Mouse (Mus musculus): Measurements from ENCODE around the gene Plekhg6.

DNA sequence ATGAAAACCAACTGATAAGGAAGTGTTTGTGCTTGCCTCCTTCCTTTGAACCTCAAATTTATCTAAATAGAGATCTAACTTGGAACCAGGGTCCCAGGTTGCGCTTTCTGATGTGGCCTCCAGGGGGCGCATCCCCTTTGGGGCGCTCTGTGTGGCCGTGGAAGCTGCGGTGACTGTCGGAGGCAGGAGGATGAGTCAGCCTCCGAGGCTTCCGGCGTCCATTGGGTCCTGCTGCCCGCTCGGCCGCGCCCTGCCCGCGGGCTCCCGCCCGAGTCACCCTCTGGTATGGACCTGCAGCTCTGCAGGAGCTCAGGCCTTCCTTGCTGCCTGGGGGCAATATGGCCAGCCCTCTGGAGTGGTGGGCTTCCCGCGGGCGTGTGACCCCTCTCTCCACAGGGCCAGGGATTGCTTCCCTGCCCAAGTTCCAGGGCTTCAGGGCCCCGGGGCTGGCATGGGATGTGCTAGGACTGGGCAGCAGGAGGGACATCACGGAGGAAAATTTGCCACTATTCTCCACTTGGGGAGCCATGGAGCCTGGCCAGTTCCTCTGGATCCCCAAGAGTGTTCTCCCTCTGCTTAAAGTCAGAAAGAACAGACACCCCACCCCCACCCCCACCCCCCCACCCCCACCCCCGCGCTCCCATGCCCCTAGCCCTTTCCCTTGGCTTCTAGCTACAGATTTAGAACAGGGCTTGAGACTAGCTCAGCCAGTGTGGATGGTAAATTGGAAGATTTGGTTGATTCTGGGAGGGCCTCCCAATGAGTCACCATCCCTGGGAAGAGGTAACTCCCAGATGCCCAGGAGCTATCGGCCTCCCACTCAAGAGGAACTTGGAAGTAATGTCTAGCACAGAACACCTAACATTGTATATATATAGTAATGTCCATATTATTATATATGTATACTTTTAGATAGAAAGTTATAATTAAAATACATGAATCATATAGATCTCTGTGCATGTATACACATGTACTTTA lies 46.1 kb upstream of the Plekhg6 start:
- TF ChIP-seq CTCF (IDR thresholded peaks at IDR 0.05; ENCODE audit: low read depth, low read length), result no peak
- TF ChIP-seq GATA1 (IDR thresholded peaks at IDR 0.05; ENCODE audit: borderline replicate concordance, low read length), result no peak
- no peak for TF ChIP-seq POLR2AphosphoS5 (IDR thresholded peaks at IDR 0.05; ENCODE audit: insufficient replicate concordance, low read depth, low read length)
- no peak for TF ChIP-seq GATA2 (IDR thresholded peaks at IDR 0.05; ENCODE audit: borderline replicate concordance, low read depth, low read length)
- no peak for TF ChIP-seq TAL1 (conservative IDR thresholded peaks at IDR 0.05; ENCODE audit: low read depth, low read length)
